Mouse (Mus musculus) heart, postnatal 0 days (tissue): ENCODE results near the gene Cntn5. TPM values are rescaled to one million over a fixed set of nuclear protein-coding genes. Genes with fewer than 3 reads are reported as not detected.

ENCODE experiments used
- ATAC-seq: fragments of 200-750 bp; cut with Nextera tagmentation; 2 replicates; pipeline ENCODE4 v1.8.0; 2017; ENCODE audit warnings: low read depth, moderate number of reproducible peaks, moderate library complexity; ENCODE audit not compliant: insufficient read depth
- DNase-seq: peaks from one replicate; pipeline ENCODE4 v3.0.0-alpha.2; 2016; ENCODE audit warnings: low spot score
- H3K27ac ChIP-seq: fragments of 300-500 bp; sonication (generic); 2 replicates; pipeline ENCODE4 v1.5.1; 2014; ENCODE audit warnings: low read depth, mild to moderate bottlenecking
- H3K27me3 ChIP-seq: fragments of 300-500 bp; sonication (generic); 2 replicates; pipeline ENCODE4 v1.6.1; 2014; ENCODE audit warnings: low read length, mixed read lengths; ENCODE audit not compliant: control insufficient read depth, insufficient read depth
- H3K36me3 ChIP-seq: fragments of 300-500 bp; sonication (generic); replicated peaks from 2 replicates; pipeline ENCODE4 v1.6.1; 2014; ENCODE audit warnings: low read length, mixed read lengths; ENCODE audit not compliant: control insufficient read depth, insufficient read depth
- H3K4me1 ChIP-seq: fragments of 300-500 bp; sonication (generic); 2 replicates; pipeline ENCODE4 v1.6.1; 2014; ENCODE audit warnings: antibody characterized with exemption; ENCODE audit not compliant: control insufficient read depth, insufficient read depth
- H3K4me2 ChIP-seq: fragments of 300-500 bp; sonication (generic); 2 replicates; pipeline ENCODE4 v1.6.1; 2014; ENCODE audit warnings: low read depth, mild to moderate bottlenecking, low read length, moderate library complexity
- H3K4me3 ChIP-seq: fragments of 300-500 bp; sonication (generic); 2 replicates; pipeline ENCODE4 v1.5.1; 2014; ENCODE audit warnings: low read depth, low read length
- H3K9ac ChIP-seq: fragments of 300-500 bp; sonication (generic); replicated peaks from 2 replicates; pipeline ENCODE4 v1.6.1; 2014; ENCODE audit warnings: low read depth, low read length, mixed read lengths
- H3K9me3 ChIP-seq: fragments of 300-500 bp; sonication (generic); replicated peaks from 2 replicates; pipeline ENCODE4 v1.6.1; 2016; ENCODE audit warnings: low read length; ENCODE audit not compliant: control insufficient read depth
- CTCF ChIP-seq: IDR thresholded peaks from 2 replicates; pipeline ENCODE4 v1.5.1; 2016; ENCODE audit warnings: antibody characterized with exemption, control low read depth, low read depth
- EP300 ChIP-seq: IDR thresholded peaks from 2 replicates; pipeline ENCODE4 v1.6.1; 2016; ENCODE audit warnings: antibody characterized with exemption, low read depth
- WGBS: fragments of 180-500 bp; shearing (Covaris S2); extraction: QIAGEN DNeasy Blood & Tissue Kit; methylation state at CpG from one replicate; pipeline ENCODE4 v1.1.7; 2014; 5-methylcytosine and 5-hydroxymethylcytosine counted together
- polyA plus RNA-seq: library from polyadenylated mRNA; unstranded; fragments of >200 nt; fragmentation: Nextera tagmentation; extraction: Ambion mirVana; gene quantifications from 2 replicates; pipeline ENCODE4 v1.2.1, GENCODE M21; 2015
- total RNA-seq: library from RNA; depleted of rRNA; stranded (reverse); fragments of >200 nt; gene quantifications from 2 replicates; pipeline ENCODE4 v1.2.3, GENCODE M21; 2014; ENCODE audit warnings: low replicate concordance

Gene Cntn5
- total and polyA plus RNA-seq, 2 experiments from 2014 or later: 0.07 to 0.19 TPM

GRCm38 (mm10) chr9:9708671-9709070, 1195.9 kb downstream of the Cntn5 start:
- H3K9ac ChIP-seq: no peak overlapping the region
- 75% methylated on average over 5 of the region's 5 CpGs for WGBS
- H3K4me3 ChIP-seq: no peak overlapping the region
- H3K27ac ChIP-seq: no peak overlapping the region
- no peaks in the 10 kb centered on the region for H3K27me3 ChIP-seq
- DNase-seq: no peak
- no peaks in the 10 kb centered on the region for H3K36me3 ChIP-seq
- TF ChIP-seq EP300: no peak
- TF ChIP-seq CTCF: no peak
- H3K4me2 ChIP-seq: no peak overlapping the region
- H3K9me3 ChIP-seq: no peaks in the 10 kb centered on the region
- ATAC-seq: no peak
- no peaks in the 10 kb centered on the region for H3K4me1 ChIP-seq

GRCm38 (mm10) chr9:9707766-9708165, 1196.8 kb downstream of the Cntn5 start:
- Histone ChIP-seq H3K27me3 (no peaks in the 10 kb centered on the region), H3K36me3 (no peaks in the 10 kb centered on the region), H3K4me1 (no peaks in the 10 kb centered on the region), H3K27ac (no peak overlapping the region), H3K4me3 (no peak overlapping the region), H3K9me3 (no peaks in the 10 kb centered on the region), H3K4me2 (no peak overlapping the region), H3K9ac (no peak overlapping the region)
- no peak for TF ChIP-seq CTCF
- no peak for TF ChIP-seq EP300
- no peak for DNase-seq
- ATAC-seq: no peak

GRCm38 (mm10) chr9:9705180-9705579, 1199.4 kb downstream of the Cntn5 start:
- 82% methylated on average over 1 of the region's 1 CpGs for WGBS
- Histone ChIP-seq H3K4me3 (no peak overlapping the region), H3K9ac (no peak overlapping the region), H3K36me3 (no peaks in the 10 kb centered on the region), H3K4me1 (no peaks in the 10 kb centered on the region), H3K9me3 (no peaks in the 10 kb centered on the region), H3K27ac (no peak overlapping the region), H3K4me2 (no peak overlapping the region), H3K27me3 (no peaks in the 10 kb centered on the region)
- TF ChIP-seq EP300 (no peak), CTCF (no peak)
- DNase-seq (no peak), ATAC-seq (no peak)

DNA sequence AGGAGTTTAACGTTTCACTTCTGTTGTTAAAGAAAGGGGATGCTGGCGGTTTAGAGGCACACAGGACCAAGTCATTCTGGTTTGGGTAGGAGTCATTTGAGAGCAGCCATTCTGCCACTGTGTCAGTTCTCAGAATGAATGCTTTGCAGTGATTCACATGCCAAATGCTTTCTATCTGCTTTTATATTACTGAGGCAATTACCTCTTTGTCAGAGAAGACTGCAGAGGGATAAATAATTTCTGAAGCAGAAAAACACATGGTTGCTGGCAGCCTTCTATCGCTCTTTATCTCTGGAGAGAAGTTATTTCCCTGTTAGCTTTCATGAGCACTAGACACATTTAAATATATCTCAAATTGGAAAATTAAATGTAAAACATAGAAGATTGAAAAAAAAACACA, 1207.9 kb downstream of the Cntn5 start:
- no peak for TF ChIP-seq CTCF
- no peak for TF ChIP-seq EP300
- no peak for ATAC-seq
- Histone ChIP-seq H3K27ac (no peak overlapping the region), H3K27me3 (no peaks in the 10 kb centered on the region), H3K36me3 (no peaks in the 10 kb centered on the region), H3K4me1 (no peaks in the 10 kb centered on the region), H3K9me3 (no peaks in the 10 kb centered on the region), H3K4me3 (no peak overlapping the region), H3K4me2 (no peak overlapping the region), H3K9ac (no peak overlapping the region)
- WGBS: 57% methylated on average over 3 of the region's 3 CpGs
- no peak for DNase-seq

GRCm38 (mm10) chr9:9682348-9682884, 1222.2 kb downstream of the Cntn5 start:
- no peak for DNase-seq
- no peak for ATAC-seq
- Histone ChIP-seq H3K9ac (no peak overlapping the region), H3K9me3 (no peaks in the 10 kb centered on the region), H3K4me3 (no peak overlapping the region), H3K27ac (no peak overlapping the region), H3K36me3 (no peaks in the 10 kb centered on the region), H3K27me3 (no peaks in the 10 kb centered on the region), H3K4me1 (no peaks in the 10 kb centered on the region), H3K4me2 (no peak overlapping the region)
- 76% methylated on average over 5 of the region's 5 CpGs for WGBS
- TF ChIP-seq CTCF (no peak), EP300 (no peak)

- no peaks in the 10 kb centered on the region for H3K9me3 ChIP-seq
- H3K27me3 ChIP-seq: no peaks in the 10 kb centered on the region
- 71% methylated on average over 4 of the region's 4 CpGs for WGBS
- H3K9ac ChIP-seq: no peak overlapping the region
- H3K4me1 ChIP-seq: peaks cover 7% of the 10 kb centered on the region; the same call in 1 of the 2 replicates
- H3K4me3 ChIP-seq: no peak overlapping the region
- no peak overlapping the region for H3K4me2 ChIP-seq
- DNase-seq (no peak), ATAC-seq (no peak)
- no peaks in the 10 kb centered on the region for H3K36me3 ChIP-seq
- TF ChIP-seq EP300 (no peak), CTCF (no peak)
- H3K27ac ChIP-seq: no peak overlapping the region
These were observed 1228.5 kb downstream of the Cntn5 start for GRCm38 (mm10) chr9:9676078-9676477.
